In the genomic region with DNA sequence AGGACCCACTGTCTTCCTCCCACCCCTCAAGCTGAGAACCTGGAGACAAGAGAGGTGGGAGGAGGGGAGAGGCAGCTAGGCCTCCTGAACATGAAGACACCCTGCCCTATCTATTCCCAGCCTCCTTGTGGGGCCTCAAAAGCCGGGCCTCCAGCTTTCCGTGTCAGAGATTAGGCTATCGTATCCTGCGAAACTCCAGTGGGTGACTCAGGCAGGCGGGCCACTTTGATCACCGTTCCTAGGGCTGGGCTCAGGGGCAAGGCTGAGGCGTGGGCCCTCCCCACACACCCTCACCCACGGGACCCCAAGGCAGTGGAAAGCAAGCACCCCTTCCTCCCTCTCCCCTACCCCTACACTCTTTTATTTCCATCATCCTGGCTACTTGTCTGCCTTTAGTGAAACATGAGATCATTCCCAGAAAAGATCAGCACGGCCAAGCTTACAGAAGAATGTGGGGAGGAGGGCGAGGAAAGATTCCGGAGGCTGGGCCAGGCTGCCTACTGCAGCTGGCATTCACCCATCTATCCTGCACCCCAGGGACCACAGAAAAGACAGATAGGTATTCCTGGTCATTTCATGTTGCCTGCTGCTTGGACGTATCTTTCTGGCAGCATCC, we compare ENCODE assay signal across 14 mouse cellular contexts. TPM values are rescaled to one million over a fixed set of nuclear protein-coding genes. Genes with fewer than 3 reads are reported as not detected.
DNase-seq lines count a peak whose midpoint lies in the region; ATAC-seq lines count a peak whose summit lies in the region.
"Had no signal": no experiment of that assay in that cellular context is flagged by ENCODE, and none has a peak within 500 bp of the region (broad histone marks: within the 10 kb centered on the region; RNA-seq: fewer than 3 reads in every experiment).

No protein-coding gene starts in this region.

- H3K9me3 ChIP-seq in heart, embryonic 13.5 days = no peaks in the 10 kb centered on the region
- H3K9me3 ChIP-seq in lung, embryonic 16.5 days (ENCODE audit: control insufficient read depth, low read length) = no peaks in the 10 kb centered on the region
- H3K9me3 ChIP-seq in limb, embryonic 13.5 days = peaks cover 4% of the 10 kb centered on the region; the same call in 1 of the 2 replicates
- no peaks in the 10 kb centered on the region for H3K9me3 ChIP-seq in stomach, embryonic 16.5 days (replicated peaks; ENCODE audit: control insufficient read depth, low read length)
- H3K9me3 ChIP-seq: lung, embryonic 15.5 days; neural tube, embryonic 13.5 days had no signal

- 9% methylated on average over 12 of the region's 12 CpGs for WGBS in heart, embryonic 13.5 days
- 24% methylated on average over 12 of the region's 12 CpGs for WGBS in lung, embryonic 16.5 days
- WGBS in limb, embryonic 13.5 days = 42% methylated on average over 12 of the region's 12 CpGs
- 28% methylated on average over 12 of the region's 12 CpGs for WGBS in stomach, embryonic 16.5 days

- ATAC-seq in heart, embryonic 13.5 days (ENCODE audit: extremely low read depth, insufficient number of reproducible peaks, low FRiP score, low TSS enrichment) = no peak
- ATAC-seq in lung, embryonic 16.5 days (ENCODE audit: low read depth) = 0 out of 2 replicates have a peak, but pooled peaks have one; percentile 36
- ATAC-seq in limb, embryonic 13.5 days (ENCODE audit: low FRiP score, low read depth) = peak; percentile 40; the same call in 1 of the 2 replicates
- ATAC-seq in stomach, embryonic 16.5 days (ENCODE audit: insufficient read depth, low FRiP score) = peak; percentile 69
- no peak for ATAC-seq in cerebellum, adult (ENCODE audit: insufficient number of reproducible peaks, low FRiP score, low TSS enrichment)

- H3K4me3 ChIP-seq in heart, embryonic 13.5 days = no peak overlapping the region
- H3K4me3 ChIP-seq in lung, embryonic 16.5 days (ENCODE audit: low read length) = no peak overlapping the region
- H3K4me3 ChIP-seq in limb, embryonic 13.5 days = no peak overlapping the region
- H3K4me3 ChIP-seq in stomach, embryonic 16.5 days (replicated peaks; ENCODE audit: low read length) = no peak overlapping the region
- H3K4me3 ChIP-seq: lung, embryonic 15.5 days; neural tube, embryonic 13.5 days had no signal

- peaks cover 4% of the 10 kb centered on the region; the same call in 1 of the 2 replicates for H3K27me3 ChIP-seq in heart, embryonic 13.5 days (replicated peaks)
- no peaks in the 10 kb centered on the region for H3K27me3 ChIP-seq in lung, embryonic 16.5 days (ENCODE audit: control insufficient read depth, insufficient read depth, low read depth, low read length)
- no peaks in the 10 kb centered on the region for H3K27me3 ChIP-seq in limb, embryonic 13.5 days
- no peaks in the 10 kb centered on the region for H3K27me3 ChIP-seq in stomach, embryonic 16.5 days (ENCODE audit: control insufficient read depth, insufficient read depth, low read length)
- H3K27me3 ChIP-seq: lung, embryonic 15.5 days; neural tube, embryonic 13.5 days had no signal

- H3K9ac ChIP-seq in heart, embryonic 13.5 days = peak overlapping the region; percentile 48
- H3K9ac ChIP-seq in lung, embryonic 16.5 days (ENCODE audit: low read length) = no peak overlapping the region
- no peak overlapping the region for H3K9ac ChIP-seq in limb, embryonic 13.5 days
- peak overlapping the region; percentile 39; the same call in 1 of the 2 replicates for H3K9ac ChIP-seq in stomach, embryonic 16.5 days (ENCODE audit: low read length)
- H3K9ac ChIP-seq: lung, embryonic 15.5 days; neural tube, embryonic 13.5 days had no signal

- peak overlapping the region; percentile 47 for H3K4me2 ChIP-seq in heart, embryonic 13.5 days
- no peak overlapping the region for H3K4me2 ChIP-seq in lung, embryonic 16.5 days (ENCODE audit: low read depth, low read length)
- no peak overlapping the region for H3K4me2 ChIP-seq in limb, embryonic 13.5 days (replicated peaks)
- no peak overlapping the region for H3K4me2 ChIP-seq in stomach, embryonic 16.5 days (ENCODE audit: low read depth, low read length)
- H3K4me2 ChIP-seq: lung, embryonic 15.5 days; neural tube, embryonic 13.5 days had no signal

- H3K36me3 ChIP-seq in heart, embryonic 13.5 days = no peaks in the 10 kb centered on the region
- H3K36me3 ChIP-seq in lung, embryonic 16.5 days (ENCODE audit: control insufficient read depth, insufficient read depth, low read length) = no peaks in the 10 kb centered on the region
- no peaks in the 10 kb centered on the region for H3K36me3 ChIP-seq in limb, embryonic 13.5 days
- H3K36me3 ChIP-seq in stomach, embryonic 16.5 days (ENCODE audit: control insufficient read depth, insufficient read depth, low read length) = no peaks in the 10 kb centered on the region
- H3K36me3 ChIP-seq: lung, embryonic 15.5 days; neural tube, embryonic 13.5 days had no signal

- H3K4me1 ChIP-seq in heart, embryonic 13.5 days = peaks cover 28% of the 10 kb centered on the region
- peaks cover 9% of the 10 kb centered on the region for H3K4me1 ChIP-seq in lung, embryonic 16.5 days (replicated peaks; ENCODE audit: control insufficient read depth, insufficient read depth, low read length)
- peaks cover 13% of the 10 kb centered on the region for H3K4me1 ChIP-seq in limb, embryonic 13.5 days
- peaks cover 14% of the 10 kb centered on the region for H3K4me1 ChIP-seq in stomach, embryonic 16.5 days (ENCODE audit: control insufficient read depth, insufficient read depth, low read length)
- H3K4me1 ChIP-seq: neural tube, embryonic 13.5 days had no signal

- peak overlapping the region; percentile 73 for H3K27ac ChIP-seq in heart, embryonic 13.5 days (replicated peaks)
- no peak overlapping the region for H3K27ac ChIP-seq in lung, embryonic 16.5 days (ENCODE audit: low read length)
- peak overlapping the region; percentile 55; the same call in 1 of the 2 replicates for H3K27ac ChIP-seq in limb, embryonic 13.5 days
- H3K27ac ChIP-seq in stomach, embryonic 16.5 days (ENCODE audit: low read length) = peak overlapping the region; percentile 75
- H3K27ac ChIP-seq: lung, embryonic 15.5 days; neural tube, embryonic 13.5 days had no signal

- DNase-seq in heart, adult 9 months (ENCODE audit: low spot score in 2 of 2) = no peak
- DNase-seq in lung, adult 18-20 months = no peak
- no peak for DNase-seq in spleen, postnatal 10 days (ENCODE audit: low spot score in 2 of 2)
- DNase-seq: cerebellum, postnatal 14 days; kidney, adult 18-20 months; midbrain, embryonic 14.5 days; right cerebral cortex, adult 18-20 months had no signal

RNA-seq across cellular contexts. Expression of gene Ifnlr1, which starts 41.0 kb away (rescaled TPM):
- polyA plus RNA-seq in heart, embryonic 13.5 days (2015; fragmentation: Nextera tagmentation; extraction: Ambion mirVana) = 0.36 and 0.68 TPM in 2 replicates
- polyA plus RNA-seq in lung, embryonic 16.5 days (2015; fragmentation: Nextera tagmentation; extraction: Ambion mirVana) = 2.1 and 2.3 TPM in 2 replicates
- 1.1 and 1.2 TPM in 2 replicates for polyA plus RNA-seq in limb, embryonic 13.5 days (2015; fragmentation: Nextera tagmentation; extraction: Ambion mirVana)
- polyA plus RNA-seq in stomach, embryonic 16.5 days (2015; fragmentation: Nextera tagmentation; extraction: Ambion mirVana) = 1.6 and 2.6 TPM in 2 replicates

Comparison
In these comparisons a context has a peak if more than half of its experiments do, and no peak if none do; other contexts are left out.
1. ATAC-seq: peak in lung, embryonic 16.5 days (single experiment), limb, embryonic 13.5 days (single experiment) and stomach, embryonic 16.5 days (single experiment); none in heart, embryonic 13.5 days (single experiment) and cerebellum, adult (single experiment).
2. H3K9ac ChIP-seq: peak in heart, embryonic 13.5 days (single experiment) and stomach, embryonic 16.5 days (single experiment); none in lung, embryonic 16.5 days (single experiment) and limb, embryonic 13.5 days (single experiment).